Mouse (Mus musculus) hindbrain, embryonic 11.5 days (tissue): Measurements from ENCODE around the gene Cabp5. TPM values are rescaled to one million over a fixed set of nuclear protein-coding genes. Genes with fewer than 3 reads are reported as not detected.
"Not testable (repeated sequence)": the region's sequence is repeated elsewhere in the genome, so short reads cannot be mapped to it uniquely, and the experiment has no call there.

ENCODE experiments used
- ATAC-seq: fragments of 200-750 bp; cut with Nextera tagmentation; 2 replicates; pipeline ENCODE4 v1.8.0; 2017; ENCODE audit warnings: mild to moderate bottlenecking, moderate TSS enrichment, moderate library complexity; ENCODE audit not compliant: low FRiP score
- DNase-seq: peaks from one replicate; pipeline ENCODE4 v3.0.0-alpha.2; 2015; ENCODE audit warnings: low spot score
- H3K27ac ChIP-seq: fragments of 300-500 bp; sonication (generic); 2 replicates; pipeline ENCODE4 v1.5.1; 2014; ENCODE audit warnings: mild to moderate bottlenecking, low read depth, low read length
- H3K27me3 ChIP-seq: fragments of 300-500 bp; sonication (generic); 2 replicates; pipeline ENCODE4 v1.6.1; 2014; ENCODE audit warnings: mild to moderate bottlenecking, low read length, moderate library complexity, mixed read lengths; ENCODE audit not compliant: control insufficient read depth, insufficient read depth
- H3K36me3 ChIP-seq: fragments of 300-500 bp; sonication (generic); 2 replicates; pipeline ENCODE4 v1.6.1; 2014; ENCODE audit warnings: mild to moderate bottlenecking, low read length, moderate library complexity, mixed read lengths; ENCODE audit not compliant: control insufficient read depth, insufficient read depth
- H3K4me1 ChIP-seq: fragments of 300-500 bp; sonication (generic); replicated peaks from 2 replicates; pipeline ENCODE4 v1.6.1; 2014; ENCODE audit warnings: low read length, mixed read lengths; ENCODE audit not compliant: control insufficient read depth, insufficient read depth
- H3K4me2 ChIP-seq: fragments of 300-500 bp; sonication (generic); replicated peaks from 2 replicates; pipeline ENCODE4 v1.6.1; 2014; ENCODE audit warnings: mild to moderate bottlenecking, low read depth, low read length
- H3K4me3 ChIP-seq: fragments of 300-500 bp; sonication (generic); 2 replicates; pipeline ENCODE4 v1.5.1; 2014; ENCODE audit warnings: low read depth, low read length
- H3K9ac ChIP-seq: fragments of 300-500 bp; sonication (generic); 2 replicates; pipeline ENCODE4 v1.6.1; 2014; ENCODE audit warnings: low read depth, low read length
- H3K9me3 ChIP-seq: fragments of 300-500 bp; sonication (generic); 2 replicates; pipeline ENCODE4 v1.6.1; 2016; ENCODE audit warnings: low read length; ENCODE audit not compliant: control insufficient read depth
- WGBS: fragments of 180-500 bp; shearing (Covaris S2); extraction: QIAGEN DNeasy Blood & Tissue Kit; methylation state at CpG from one replicate; pipeline ENCODE4 v1.1.7; 2014; 5-methylcytosine and 5-hydroxymethylcytosine counted together
- polyA plus RNA-seq: library from polyadenylated mRNA; unstranded; fragments of >200 nt; fragmentation: Nextera tagmentation; extraction: Ambion mirVana; gene quantifications from 2 replicates; pipeline ENCODE4 v1.2.1, GENCODE M21; 2014

Cabp5 gene
- not detected in 2 replicates for polyA plus RNA-seq

- Histone ChIP-seq H3K9ac (no peak within 1 kb of the TSS), H3K9me3 (no peaks in the 10 kb centered on the region; the same call in 1 of the 2 replicates), H3K27ac (no peak within 1 kb of the TSS), H3K4me3 (no peak within 1 kb of the TSS), H3K36me3 (no peaks in the 10 kb centered on the region), H3K4me2 (no peak within 1 kb of the TSS), H3K4me1 (no peaks in the 10 kb centered on the region), H3K27me3 (no peaks in the 10 kb centered on the region)
- 82% methylated on average over 1 of the region's 1 CpGs for WGBS
- no peak for DNase-seq
- ATAC-seq: no peak
Measured at GRCm38 (mm10) chr7:13397832-13398231, at the start of gene Cabp5. Gene Cabp5 (plus strand): TSS chr7:13398132.

- H3K9ac ChIP-seq: no peak overlapping the region
- peaks cover 7% of the 10 kb centered on the region; the same call in 1 of the 2 replicates for H3K36me3 ChIP-seq
- DNase-seq: no peak
Measured at GRCm38 (mm10) chr7:13355943-13356342, 42.0 kb upstream of the Cabp5 start.

GRCm38 (mm10) chr7:13380588-13380987, 17.3 kb upstream of the Cabp5 start:
- no peaks in the 10 kb centered on the region for H3K36me3 ChIP-seq
- no peak overlapping the region for H3K4me2 ChIP-seq
- no peaks in the 10 kb centered on the region for H3K9me3 ChIP-seq
- no peak overlapping the region for H3K9ac ChIP-seq
- DNase-seq: no peak
- WGBS: 84% methylated on average over 2 of the region's 2 CpGs
- H3K4me1 ChIP-seq: no peaks in the 10 kb centered on the region
- ATAC-seq: no peak
- H3K27me3 ChIP-seq: no peaks in the 10 kb centered on the region
- H3K27ac ChIP-seq: no peak overlapping the region
- H3K4me3 ChIP-seq: no peak overlapping the region

More at GRCm38 (mm10) chr7:13355943-13356342, 42.0 kb upstream of the Cabp5 start:
- Histone ChIP-seq H3K4me1 (no peaks in the 10 kb centered on the region), H3K27ac (no peak overlapping the region), H3K4me2 (no peak overlapping the region), H3K9me3 (no peaks in the 10 kb centered on the region), H3K4me3 (no peak overlapping the region), H3K27me3 (no peaks in the 10 kb centered on the region)
- no peak for ATAC-seq

- ATAC-seq, H3K4me1 ChIP-seq, DNase-seq, H3K27ac ChIP-seq, H3K27me3 ChIP-seq, H3K9me3 ChIP-seq, H3K36me3 ChIP-seq, H3K4me3 ChIP-seq, H3K4me2 ChIP-seq, H3K9ac ChIP-seq: not testable (repeated sequence)
- 67% methylated on average over 1 of the region's 1 CpGs for WGBS
Measured at GRCm38 (mm10) chr7:13450541-13450940, 52.6 kb downstream of the Cabp5 start, which contains the start of gene Bsph1. Gene Bsph1 (plus strand): TSS chr7:13450841.

Other genes with a start within 250 kb of the Cabp5 start
- not detected in 2 replicates for gene Vmn1r88, start 238.6 kb upstream of the Cabp5 start, polyA plus RNA-seq
- gene Vmn1r89, start 185.1 kb upstream of the Cabp5 start, polyA plus RNA-seq: not detected in 2 replicates
- gene Lig1, start 120.8 kb upstream of the Cabp5 start, polyA plus RNA-seq: 107 and 113 TPM in 2 replicates
- 4.9 and 6.7 TPM in 2 replicates for gene Zswim9, start 119.4 kb upstream of the Cabp5 start, polyA plus RNA-seq
- 1.6 and 1.7 TPM in 2 replicates for gene Pla2g4c, start 73.5 kb upstream of the Cabp5 start, polyA plus RNA-seq
- gene Bsph1, start 52.7 kb downstream of the Cabp5 start, polyA plus RNA-seq: not detected in 2 replicates
- not detected in 2 replicates for gene Bsph2, start 172.9 kb downstream of the Cabp5 start, polyA plus RNA-seq
- gene Sult2a5, start 225.8 kb downstream of the Cabp5 start, polyA plus RNA-seq: not detected in 2 replicates